Mouse (Mus musculus) heart, postnatal 10 days (tissue): Measurements from ENCODE around the gene Usp51. TPM values are rescaled to one million over a fixed set of nuclear protein-coding genes. Genes with fewer than 3 reads are reported as not detected.
"Not testable (repeated sequence)": the region's sequence is repeated elsewhere in the genome, so short reads cannot be mapped to it uniquely, and the experiment has no call there.

Experiments used
- DNase-seq, 2 experiments: peaks; one replicate each; pipeline ENCODE4 v3.0.0; 2021
- intact Hi-C: fragments of 180-260 bp; cut with DNase I; formaldehyde crosslinking; loops from one replicate; pipeline ENCODE4 v1.15.1; 2025
- total RNA-seq, 2 experiments: library from RNA; stranded (reverse); gene quantifications; 2 replicates each; pipeline ENCODE4 v1.2.3; 2021

Gene Usp51
- under 1 TPM in 1 of 2 experiments, not detected in 1; 0.27 TPM for total RNA-seq

DNA sequence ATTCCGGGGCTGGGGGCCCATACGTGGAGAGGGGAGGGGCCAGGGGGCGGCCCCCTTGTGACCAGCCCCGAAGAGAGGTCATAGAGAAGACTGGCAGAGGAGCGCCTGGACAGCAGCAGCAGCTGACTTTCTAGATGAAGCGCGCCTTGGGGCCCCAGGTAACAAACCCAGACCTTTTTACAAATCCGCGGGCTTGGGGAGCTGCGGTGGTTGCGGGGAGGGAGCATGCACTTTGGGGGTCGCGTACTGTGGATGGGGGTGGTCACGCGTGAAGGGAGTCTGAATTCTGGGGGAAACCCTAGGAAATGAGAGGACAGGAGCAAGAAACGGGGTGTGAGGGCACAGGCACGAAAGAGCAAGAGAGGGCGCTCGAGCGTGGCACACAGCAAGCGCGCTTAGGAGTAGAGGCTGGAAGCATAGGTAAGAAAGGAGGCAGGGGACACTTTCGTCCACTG, at the start of gene Usp51:
Gene Usp51, plus strand, starts transcription at position 83 of the 455 bp plus-strand sequence.
- DNase-seq, result peak; percentile 18 to 29

DNA sequence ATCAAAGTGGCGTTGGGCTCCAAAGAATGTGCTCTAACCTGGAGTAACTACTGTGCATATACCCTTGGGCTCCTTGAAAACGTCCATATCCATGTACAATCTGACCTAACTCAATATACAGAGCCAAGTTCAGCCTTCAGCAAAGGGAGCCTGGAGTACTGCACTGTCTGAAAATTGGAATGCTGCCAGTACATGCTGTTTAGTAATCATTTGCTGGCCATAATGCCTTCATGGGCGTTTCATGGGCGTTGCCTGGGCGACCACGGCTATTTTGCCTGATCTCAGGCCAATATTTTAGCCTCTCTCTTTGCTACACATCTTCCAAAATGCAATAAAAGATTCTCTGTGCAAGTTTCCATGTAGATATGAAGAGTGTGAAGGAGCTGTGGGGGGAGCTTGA, 36.7 kb upstream of the Usp51 start:
- peak in 1 of 2 experiments; percentile 1 for DNase-seq
- intact Hi-C loops, result no loop called here

More for the DNA sequence above, at the start of gene Usp51:
- intact Hi-C loops, result no loop called here

DNA sequence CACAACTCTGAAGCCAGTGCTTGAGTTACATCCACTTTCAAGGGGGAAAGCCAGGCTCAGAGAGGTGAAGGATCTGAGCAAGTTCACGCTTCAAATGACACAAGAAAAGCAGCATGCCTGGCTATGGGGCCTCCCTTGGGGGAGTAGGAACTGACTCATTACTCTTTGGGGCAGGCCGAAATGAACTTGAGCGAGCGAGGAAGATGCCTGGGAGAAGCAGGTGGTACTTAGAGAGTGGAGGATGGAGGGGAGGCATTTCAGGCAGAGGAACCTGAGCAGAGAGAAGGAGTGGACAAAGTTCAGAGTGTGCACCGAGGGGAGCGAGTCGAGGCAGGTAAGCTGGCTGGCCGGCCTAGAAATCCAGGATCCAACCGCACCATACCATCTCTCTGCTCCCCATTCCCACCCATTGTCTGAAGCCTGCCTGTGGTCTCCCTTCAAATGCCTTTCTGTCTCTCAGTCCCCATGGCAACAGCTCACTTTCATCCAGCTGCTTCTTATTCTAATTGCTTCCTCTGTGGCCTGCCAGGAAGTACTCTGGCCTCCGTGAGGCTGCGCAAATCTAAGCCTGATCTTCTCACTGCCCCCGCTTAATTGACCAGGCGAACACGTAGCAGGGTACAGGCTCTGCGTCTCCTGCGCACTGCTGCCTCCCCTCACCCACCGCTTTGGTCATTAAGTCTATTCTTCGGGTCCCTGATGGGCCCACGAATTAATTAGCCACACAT, 32.6 kb upstream of the Usp51 start:
- intact Hi-C loops, DNase-seq: not testable (repeated sequence)

GRCm38 (mm10) chrX:152974204-152974661, 32.0 kb upstream of the Usp51 start:
- intact Hi-C loops, result no loop called here
- peak; percentile 3 to 9 for DNase-seq

- no peak for DNase-seq
- intact Hi-C loops, result no loop called here
Measured at GRCm38 (mm10) chrX:152976538-152976937, 29.7 kb upstream of the Usp51 start.

- no peak for DNase-seq
- intact Hi-C loops, result no loop called here
Measured at GRCm38 (mm10) chrX:152985009-152985408, 21.3 kb upstream of the Usp51 start.

DNA sequence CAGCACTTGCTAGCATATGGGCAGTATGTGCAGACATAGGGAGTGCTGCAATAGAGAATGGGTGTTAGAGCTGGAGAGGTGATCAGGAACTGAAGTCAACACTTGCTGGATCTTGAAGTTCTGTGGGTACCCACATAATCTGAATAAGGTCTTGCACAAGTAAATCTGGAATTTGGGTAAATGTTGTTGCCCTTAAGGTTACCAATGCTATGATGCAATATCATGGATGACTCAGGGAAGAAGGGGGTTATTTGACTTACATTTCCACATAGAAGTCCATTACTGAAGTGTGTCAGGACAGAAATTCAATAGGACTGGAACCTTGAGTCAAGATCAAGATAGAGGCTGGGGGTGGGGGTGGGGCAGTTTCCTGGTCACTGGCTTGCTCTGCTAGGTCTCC, 16.4 kb upstream of the Usp51 start:
- DNase-seq, intact Hi-C loops: not testable (repeated sequence)

GRCm38 (mm10) chrX:152996105-152996504, 10.2 kb upstream of the Usp51 start:
- DNase-seq, intact Hi-C loops: not testable (repeated sequence)

DNA sequence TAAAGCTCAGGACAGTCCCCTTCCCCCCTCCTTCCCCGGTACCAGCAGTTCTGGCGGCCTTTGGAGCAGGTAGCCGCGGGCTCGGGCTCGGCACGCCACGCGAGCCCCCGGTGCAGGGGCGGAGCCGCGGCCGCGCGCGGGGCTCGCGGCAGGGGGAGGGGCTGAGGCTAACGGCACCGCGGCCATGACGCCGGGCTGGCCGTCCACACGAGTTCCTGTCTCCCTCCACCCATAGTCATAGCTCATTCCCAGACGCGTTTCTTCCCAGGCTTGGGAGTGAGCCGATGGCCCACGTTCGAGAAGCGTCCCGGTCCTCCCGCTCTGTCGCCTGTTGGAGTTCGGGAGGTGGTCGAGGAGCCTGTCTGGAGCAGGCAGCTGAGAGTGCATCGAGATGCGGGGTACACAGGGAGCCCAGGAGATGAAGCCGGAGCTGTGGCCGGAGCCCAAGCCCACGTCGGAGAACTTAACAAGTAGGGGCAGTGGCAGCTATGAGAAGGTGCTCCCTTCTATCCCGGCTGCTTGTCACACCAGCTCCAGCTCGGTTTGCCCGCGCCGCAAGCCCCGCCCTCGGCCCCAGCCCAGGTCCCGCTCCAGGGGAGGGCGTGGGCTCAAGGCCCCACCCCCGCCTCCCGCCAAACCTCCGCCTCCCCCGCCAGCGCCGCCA, 884 bp downstream of the Usp51 start:
- intact Hi-C loops, result no loop called here
- DNase-seq, result peak; percentile 32 to 38

DNA sequence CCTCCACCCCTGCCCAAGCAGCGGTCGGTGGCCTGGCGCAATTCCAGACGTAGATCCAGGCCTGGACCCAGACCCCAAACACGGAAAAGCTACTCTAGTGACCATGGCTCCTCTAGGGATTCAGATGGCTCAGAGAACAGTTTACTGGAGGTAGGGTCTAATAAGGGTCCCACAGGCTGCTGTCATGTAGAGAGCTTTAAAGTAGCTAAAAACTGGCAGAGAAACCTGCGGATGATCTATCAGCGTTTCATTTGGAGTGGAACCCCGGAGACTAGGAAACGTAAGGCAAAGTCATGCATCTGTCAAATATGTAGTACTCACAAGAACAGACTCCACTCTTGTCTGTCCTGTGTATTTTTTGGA, 1.4 kb downstream of the Usp51 start:
- intact Hi-C loops, result no loop called here
- DNase-seq, result no peak

DNA sequence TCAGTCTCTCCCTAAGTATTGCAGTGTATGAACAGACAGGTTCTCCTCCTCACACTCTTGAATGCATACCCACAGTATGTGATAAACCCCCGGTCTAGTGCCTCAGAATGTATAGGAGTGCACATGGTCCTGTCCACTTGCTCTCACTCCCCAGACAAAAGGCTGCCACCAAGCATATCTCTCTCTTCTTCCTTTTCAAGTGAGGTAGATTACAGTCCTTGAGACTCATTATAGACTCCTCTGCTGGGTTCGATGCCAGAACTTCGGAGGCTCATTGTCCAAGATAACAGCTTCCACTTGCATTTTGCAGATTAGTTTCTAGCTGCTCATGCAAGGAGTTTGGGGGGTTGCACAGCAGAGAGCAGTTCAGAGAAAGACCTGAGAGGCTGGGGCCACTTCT, 19.0 kb downstream of the Usp51 start:
- DNase-seq, intact Hi-C loops: not testable (repeated sequence)

- DNase-seq, intact Hi-C loops: not testable (repeated sequence)
Measured at GRCm38 (mm10) chrX:153025709-153026108, 19.4 kb downstream of the Usp51 start.

DNA sequence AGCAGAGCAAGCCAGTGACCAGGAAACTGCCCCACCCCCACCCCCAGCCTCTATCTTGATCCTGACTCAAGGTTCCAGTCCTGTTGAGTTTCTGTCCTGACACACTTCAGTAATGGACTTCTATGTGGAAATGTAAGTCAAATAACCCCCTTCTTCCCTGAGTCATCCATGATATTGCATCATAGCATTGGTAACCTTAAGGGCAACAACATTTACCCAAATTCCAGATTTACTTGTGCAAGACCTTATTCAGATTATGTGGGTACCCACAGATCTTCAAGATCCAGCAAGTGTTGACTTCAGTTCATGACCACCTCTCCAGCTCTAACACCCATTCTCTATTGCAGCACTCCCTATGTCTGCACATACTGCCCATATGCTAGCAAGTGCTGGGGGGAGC, 25.3 kb downstream of the Usp51 start:
- intact Hi-C loops, DNase-seq: not testable (repeated sequence)

DNA sequence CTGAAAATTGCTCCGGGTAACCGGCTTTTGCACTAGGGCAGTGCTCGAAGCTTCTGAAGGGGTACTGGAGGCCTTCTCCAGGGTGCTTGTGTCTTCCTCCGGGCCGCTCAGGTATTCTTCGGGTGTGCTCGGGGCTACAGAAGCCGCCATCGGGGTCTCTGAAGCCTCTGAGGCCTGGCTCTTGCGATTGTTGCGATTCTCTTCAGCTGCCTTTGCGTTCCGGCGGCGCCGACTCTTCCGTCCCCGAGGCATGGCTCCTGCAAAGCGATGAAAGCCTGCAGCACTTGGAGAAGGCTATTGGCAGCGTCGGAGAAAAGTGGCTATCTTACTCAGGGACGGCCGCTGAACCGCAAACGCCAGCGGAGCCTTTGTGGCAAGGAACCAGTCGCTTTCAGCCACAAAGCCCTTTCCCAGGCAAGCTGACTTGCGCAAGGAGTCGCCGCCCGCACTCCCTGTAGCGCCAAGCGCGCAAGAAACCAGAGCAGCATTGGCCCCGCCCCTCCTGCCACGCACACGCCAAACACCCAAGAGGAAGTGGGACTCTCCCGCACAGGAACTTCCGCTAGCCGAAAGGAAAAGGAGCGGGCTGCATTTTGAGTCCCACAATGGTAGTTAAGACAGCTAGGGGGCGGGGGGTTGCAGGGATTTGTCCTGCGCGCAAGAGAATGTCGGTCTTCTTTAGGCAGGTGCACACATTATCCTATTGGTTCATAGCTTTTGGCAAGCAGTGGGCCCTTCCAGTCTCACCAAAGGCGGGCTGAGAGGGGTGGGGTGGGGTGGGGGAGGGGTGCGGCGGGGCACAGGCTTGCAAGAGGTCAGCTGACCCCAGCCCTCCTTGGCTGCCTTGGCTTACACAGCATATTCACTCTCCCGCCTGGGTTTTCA, 31.1 kb downstream of the Usp51 start, which contains the start of gene Mageh1:
Gene Mageh1, minus strand, starts transcription at position 489 of the 885 bp plus-strand sequence.
- intact Hi-C loops, result no loop called here

GRCm38 (mm10) chrX:153037972-153038744, 31.9 kb downstream of the Usp51 start:
- DNase-seq, intact Hi-C loops: not testable (repeated sequence)

More for the DNA sequence above, 31.1 kb downstream of the Usp51 start, which contains the start of gene Mageh1:
- DNase-seq, result peak; percentile 81

Other genes with a start within 250 kb of the Usp51 start
- 10 to 100 TPM in 1 of 2 experiments, 1 to 10 TPM in 1; 8.7 to 10.7 TPM for gene Shroom2, start 237.0 kb upstream of the Usp51 start, total RNA-seq
- gene Gpr143, start 224.5 kb upstream of the Usp51 start, total RNA-seq, result not detected
- 10 to 100 TPM; 15.0 to 18.9 TPM for gene Mageh1, start 31.1 kb downstream of the Usp51 start, total RNA-seq
- not detected for gene Foxr2, start 112.3 kb downstream of the Usp51 start, total RNA-seq
- gene Rragb, start 133.5 kb downstream of the Usp51 start, total RNA-seq, result 1 to 10 TPM; 2.0 to 2.3 TPM
- gene Klf8, start 231.0 kb downstream of the Usp51 start, total RNA-seq, result under 1 TPM; 0.53 to 0.57 TPM